Mouse (Mus musculus): Measurements from ENCODE around the gene Card11. TPM values are rescaled to one million over a fixed set of nuclear protein-coding genes. Genes with fewer than 3 reads are reported as not detected.
A peak's percentile ranks its signal among the peaks of the same experiment; 100 is the strongest.

The Card11 gene
- polyA plus RNA-seq, 1 experiment from 2014 or later, result 0.07 TPM

GRCm38 (mm10) chr5:140829081-140829910 lies 171.1 kb downstream of the Card11 start:
- Histone ChIP-seq H3K27ac (peak overlapping the region; percentile 83), H3K36me3 (peaks cover 6% of the 10 kb centered on the region; the same call in 1 of the 2 replicates), H3K4me3 (replicated peaks) (peak overlapping the region; percentile 80), H3K27me3 (no peaks in the 10 kb centered on the region), H3K9me3 (no peaks in the 10 kb centered on the region), H3K4me1 (replicated peaks) (peaks cover 40% of the 10 kb centered on the region), H3K4me2 (replicated peaks) (peak overlapping the region; percentile 90), H3K9ac (replicated peaks) (peak overlapping the region; percentile 89)
- ATAC-seq, result peak; percentile 7; the same call in 1 of the 2 replicates
- 38% methylated on average over 18 of the region's 18 CpGs for WGBS

DNA sequence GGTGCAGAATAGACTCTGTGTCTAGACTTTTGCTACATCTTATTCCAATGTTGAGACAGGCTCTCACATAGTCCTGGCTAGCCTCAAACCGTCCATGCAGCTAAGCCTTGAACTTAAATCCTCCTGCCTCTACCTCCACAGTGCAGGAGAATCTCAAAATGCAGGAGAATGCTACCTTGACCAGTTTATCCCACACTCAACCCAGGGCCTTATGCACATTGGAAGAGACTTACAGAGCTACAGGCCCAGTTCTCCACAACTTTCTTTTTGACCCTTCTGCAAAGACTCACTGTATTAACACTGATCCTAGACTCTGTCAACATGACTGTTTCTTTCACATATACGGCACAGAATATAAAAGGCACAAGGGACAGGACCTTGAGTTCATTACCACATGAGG lies 172.0 kb downstream of the Card11 start:
- H3K4me2 ChIP-seq (replicated peaks), result peak overlapping the region; percentile 90
- H3K36me3 ChIP-seq, result peaks cover 6% of the 10 kb centered on the region; the same call in 1 of the 2 replicates
- no peaks in the 10 kb centered on the region for H3K27me3 ChIP-seq
- no peak overlapping the region for H3K27ac ChIP-seq
- ATAC-seq, result no peak
- H3K9me3 ChIP-seq, result no peaks in the 10 kb centered on the region
- peaks cover 40% of the 10 kb centered on the region for H3K4me1 ChIP-seq (replicated peaks)
- H3K4me3 ChIP-seq (replicated peaks), result peak overlapping the region; percentile 80; the same call in 1 of the 2 replicates
- H3K9ac ChIP-seq (replicated peaks), result 0 out of 2 replicates have a peak overlapping the region, but pooled peaks have one; percentile 89
- WGBS, result 60% methylated on average over 2 of the region's 2 CpGs

GRCm38 (mm10) chr5:140827896-140828295 lies 172.5 kb downstream of the Card11 start:
- ATAC-seq, result no peak
- peaks cover 6% of the 10 kb centered on the region; the same call in 1 of the 2 replicates for H3K36me3 ChIP-seq
- no peaks in the 10 kb centered on the region for H3K9me3 ChIP-seq
- H3K4me3 ChIP-seq (replicated peaks), result peak overlapping the region; percentile 80; the same call in 1 of the 2 replicates
- H3K27me3 ChIP-seq, result no peaks in the 10 kb centered on the region
- H3K4me1 ChIP-seq (replicated peaks), result peaks cover 40% of the 10 kb centered on the region
- H3K9ac ChIP-seq (replicated peaks), result 0 out of 2 replicates have a peak overlapping the region, but pooled peaks have one; percentile 23
- WGBS, result 82% methylated on average over 8 of the region's 8 CpGs
- no peak overlapping the region for H3K27ac ChIP-seq
- peak overlapping the region; percentile 90 for H3K4me2 ChIP-seq (replicated peaks)

- 66% methylated on average over 2 of the region's 2 CpGs for WGBS
- Histone ChIP-seq H3K9ac (replicated peaks) (0 out of 2 replicates have a peak overlapping the region, but pooled peaks have one; percentile 23), H3K4me1 (replicated peaks) (peaks cover 40% of the 10 kb centered on the region), H3K27ac (no peak overlapping the region), H3K4me2 (replicated peaks) (peak overlapping the region; percentile 90), H3K9me3 (no peaks in the 10 kb centered on the region), H3K4me3 (replicated peaks) (0 out of 2 replicates have a peak overlapping the region, but pooled peaks have one; percentile 80), H3K27me3 (no peaks in the 10 kb centered on the region), H3K36me3 (peaks cover 6% of the 10 kb centered on the region; the same call in 1 of the 2 replicates)
- no peak for ATAC-seq
These were observed 173.0 kb downstream of the Card11 start for GRCm38 (mm10) chr5:140827413-140827812.

GRCm38 (mm10) chr5:140826796-140827195 lies 173.6 kb downstream of the Card11 start:
- H3K27ac ChIP-seq, result 0 out of 2 replicates have a peak overlapping the region, but pooled peaks have one; percentile 49
- H3K4me1 ChIP-seq (replicated peaks), result peaks cover 43% of the 10 kb centered on the region
- no peaks in the 10 kb centered on the region for H3K9me3 ChIP-seq
- no peaks in the 10 kb centered on the region for H3K27me3 ChIP-seq
- H3K9ac ChIP-seq (replicated peaks), result peak overlapping the region; percentile 37; the same call in 1 of the 2 replicates
- 16% methylated on average over 1 of the region's 1 CpGs for WGBS
- peak overlapping the region; percentile 90 for H3K4me2 ChIP-seq (replicated peaks)
- H3K36me3 ChIP-seq, result peaks cover 6% of the 10 kb centered on the region; the same call in 1 of the 2 replicates
- no peak for ATAC-seq
- H3K4me3 ChIP-seq (replicated peaks), result no peak overlapping the region

DNA sequence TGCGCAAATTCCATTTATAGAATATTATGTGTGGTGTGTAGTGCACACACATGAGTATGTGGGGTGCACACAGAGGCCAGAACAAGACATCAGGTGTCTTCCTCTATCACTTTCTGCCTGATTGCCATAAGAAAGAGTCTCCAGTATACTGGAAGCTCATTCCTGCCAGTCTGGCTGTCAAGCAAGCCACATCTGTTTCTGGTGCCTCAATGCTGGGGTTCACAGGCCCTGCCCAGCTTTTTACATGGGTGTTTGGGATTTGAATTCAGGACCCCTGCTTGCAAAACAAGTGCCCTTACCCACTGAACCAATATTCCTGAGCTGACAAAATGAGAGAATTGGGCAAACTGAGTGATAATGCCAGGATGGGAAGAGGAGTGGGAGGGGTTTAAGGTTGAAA lies 174.3 kb downstream of the Card11 start:
- 98% methylated on average over 1 of the region's 1 CpGs for WGBS

GRCm38 (mm10) chr5:140824126-140824525 lies 176.3 kb downstream of the Card11 start:
- Histone ChIP-seq H3K27me3 (no peaks in the 10 kb centered on the region), H3K36me3 (peaks cover 6% of the 10 kb centered on the region; the same call in 1 of the 2 replicates), H3K27ac (no peak overlapping the region), H3K9ac (replicated peaks) (no peak overlapping the region), H3K4me3 (replicated peaks) (no peak overlapping the region), H3K4me2 (replicated peaks) (no peak overlapping the region), H3K4me1 (replicated peaks) (peaks cover 57% of the 10 kb centered on the region), H3K9me3 (no peaks in the 10 kb centered on the region)
- 92% methylated on average over 7 of the region's 7 CpGs for WGBS
- ATAC-seq, result no peak

More for the DNA sequence above, 174.3 kb downstream of the Card11 start:
- no peak overlapping the region for H3K9ac ChIP-seq (replicated peaks)
- H3K4me1 ChIP-seq (replicated peaks), result peaks cover 44% of the 10 kb centered on the region
- no peak for ATAC-seq
- H3K36me3 ChIP-seq, result peaks cover 6% of the 10 kb centered on the region; the same call in 1 of the 2 replicates
- H3K9me3 ChIP-seq, result no peaks in the 10 kb centered on the region
- no peak overlapping the region for H3K27ac ChIP-seq
- H3K4me3 ChIP-seq (replicated peaks), result no peak overlapping the region
- no peak overlapping the region for H3K4me2 ChIP-seq (replicated peaks)
- H3K27me3 ChIP-seq, result no peaks in the 10 kb centered on the region

DNA sequence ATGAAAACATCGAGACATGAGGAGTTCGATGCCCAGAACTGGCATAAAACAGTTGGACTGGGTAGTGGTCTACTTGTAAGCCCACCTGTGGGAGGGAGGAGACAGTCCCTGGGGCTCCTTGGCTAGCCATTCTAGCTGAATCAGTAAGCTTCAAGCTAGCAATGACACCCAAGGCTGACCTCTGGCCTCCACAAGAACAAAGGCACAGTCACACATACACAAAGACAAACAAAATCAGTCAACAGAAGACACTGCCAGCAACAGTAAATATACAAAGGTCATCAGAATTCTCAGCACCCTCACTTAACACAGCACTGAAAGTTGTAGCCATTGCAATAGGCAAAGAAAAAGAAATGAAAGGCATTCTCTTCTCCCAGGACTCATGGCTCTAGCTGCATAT lies 177.0 kb downstream of the Card11 start:
- Histone ChIP-seq H3K36me3 (peaks cover 6% of the 10 kb centered on the region; the same call in 1 of the 2 replicates), H3K27ac (no peak overlapping the region), H3K4me1 (replicated peaks) (peaks cover 56% of the 10 kb centered on the region), H3K9me3 (no peaks in the 10 kb centered on the region), H3K4me3 (replicated peaks) (no peak overlapping the region), H3K27me3 (no peaks in the 10 kb centered on the region), H3K9ac (replicated peaks) (no peak overlapping the region), H3K4me2 (replicated peaks) (no peak overlapping the region)
- no peak for ATAC-seq
- WGBS, result 95% methylated on average over 2 of the region's 2 CpGs

Small RNA genes within 50 kb of the gene (microRNA-seq; reads per million reads assigned to microRNA genes)
- gene Gm44385, result not detected

Other genes with a start within 250 kb of the Card11 start
- 12.0 and 12.1 TPM in 2 replicates for gene Gna12, start 170.2 kb downstream of the Card11 start, polyA plus RNA-seq (2015; fragmentation: Nextera tagmentation; extraction: Ambion mirVana)
- 1.7 and 2.0 TPM in 2 replicates for gene Sdk1, start 240.9 kb upstream of the Card11 start, polyA plus RNA-seq (2015; fragmentation: Nextera tagmentation; extraction: Ambion mirVana)

Data from midbrain, embryonic 13.5 days (tissue).